Mouse (Mus musculus) embryonic stem cell, embryonic (primary cell): Measurements from ENCODE around the gene Mrpl20.

Experiments used
- CTCF ChIA-PET, 4 experiments: fragments of 300-600 bp in 2 of 4; fragments of 350-600 bp in 2 of 4; sonication (Branson Sonifier 250); formaldehyde crosslinking; loops; one replicate each; lab custom pipeline; 2022; ENCODE audit warnings: inconsistent platforms in 2 of 4; lab: Charles Lee
- POLR2A ChIA-PET, 4 experiments: fragments of 300-600 bp in 2 of 4; fragments of 350-600 bp in 2 of 4; sonication (Branson Sonifier 250); formaldehyde crosslinking; loops; one replicate each; lab custom pipeline; 2022; ENCODE audit warnings: antibody characterized with exemption in 4 of 4, inconsistent platforms in 1 of 4; lab: Charles Lee

Gene Mrpl20

GRCm38 (mm10) chr4:155774971-155775740 is 27.5 kb upstream of the Mrpl20 start:
- ChIA-PET POLR2A (interaction anchor here in 3 of 4 experiments (0.6 to 2.6 kb wide), 29 partner anchors 9 to 448 kb away, joined by 3 to 16 read pairs (median 4); partner anchors contain the start of genes Atad3a (in 2 of the 3), Ankrd65 (in 1 of the 3) and Tmem88b (in 1 of the 3)), CTCF (interaction anchor here in 2 of 4 experiments (0.6 to 3.3 kb wide), 6 partner anchors 9 to 946 kb away, joined by 3 to 13 read pairs (median 5); partner anchors contain the start of gene Atad3a (in 1 of the 2))

- ChIA-PET POLR2A (interaction anchor here in 2 of 4 experiments (0.6 to 2.6 kb wide), 13 partner anchors 8 to 295 kb away, joined by 3 to 16 read pairs (median 4); partner anchors contain the start of genes Ankrd65 (in 1 of the 2), Atad3a (in 1 of the 2) and Tmem88b (in 1 of the 2)), CTCF (interaction anchor here in 1 of 4 experiments (2.5 to 3.3 kb wide), 2 partner anchors 8 to 16 kb away, joined by 13 read pairs; partner anchors contain the start of gene Atad3a)
These were observed 26.8 kb upstream of the Mrpl20 start for GRCm38 (mm10) chr4:155775855-155776254.

- CTCF ChIA-PET, result interaction anchor here in 1 of 4 experiments (0.5 kb wide), 1 partner anchor 255 kb away, joined by 3 read pairs; no protein-coding TSS in a partner anchor
- POLR2A ChIA-PET, result interaction anchor here in 1 of 4 experiments (0.5 to 1.8 kb wide), 5 partner anchors 9 to 417 kb away, joined by 3 to 8 read pairs (median 3); partner anchors contain the start of gene Atad3a
These were observed 25.9 kb upstream of the Mrpl20 start for GRCm38 (mm10) chr4:155776704-155777335.

GRCm38 (mm10) chr4:155777816-155778215 is 24.9 kb upstream of the Mrpl20 start:
- ChIA-PET CTCF (interaction anchor here in 2 of 4 experiments (0.6 to 1.1 kb wide), 2 partner anchors 14 to 48 kb away, joined by 3 read pairs; no protein-coding TSS in a partner anchor), POLR2A (interaction anchor here in 2 of 4 experiments (0.6 to 1.8 kb wide), 4 partner anchors 17 to 723 kb away, joined by 3 to 8 read pairs (median 5); partner anchors contain the start of gene Atad3a (in 1 of the 2))

GRCm38 (mm10) chr4:155779498-155779897 is 23.2 kb upstream of the Mrpl20 start:
- ChIA-PET POLR2A (interaction anchor here in 1 of 4 experiments (0.8 to 1.6 kb wide), 3 partner anchors 14 to 35 kb away, joined by 3 to 5 read pairs (median 4); partner anchors contain the start of gene Atad3a), CTCF (interaction anchor here in 2 of 4 experiments (0.8 to 1.3 kb wide), 3 partner anchors 13 to 58 kb away, joined by 3 to 4 read pairs (median 4); partner anchors contain the start of gene Mrpl20 (in 1 of the 2))

GRCm38 (mm10) chr4:155780895-155781294 is 21.8 kb upstream of the Mrpl20 start:
- CTCF ChIA-PET, result interaction anchor here in 2 of 4 experiments (1.0 to 1.3 kb wide), 2 partner anchors 10 to 11 kb away, joined by 3 to 4 read pairs; no protein-coding TSS in a partner anchor
- POLR2A ChIA-PET, result interaction anchor here in 3 of 4 experiments (0.6 to 2.3 kb wide), 5 partner anchors 11 to 181 kb away, joined by 3 to 9 read pairs (median 3); partner anchors contain the start of genes Atad3a (in 1 of the 3) and C1qtnf12 (in 1 of the 3)

GRCm38 (mm10) chr4:155783486-155784080 is 19.1 kb upstream of the Mrpl20 start:
- CTCF ChIA-PET, result interaction anchor here in 3 of 4 experiments (0.6 to 2.0 kb wide), 11 partner anchors 9 to 683 kb away, joined by 3 to 13 read pairs (median 4); partner anchors contain the start of gene Vwa1 (in 1 of the 3)

GRCm38 (mm10) chr4:155784081-155784701 is 18.5 kb upstream of the Mrpl20 start:
- POLR2A ChIA-PET, result interaction anchor here in 3 of 4 experiments (0.6 to 3.1 kb wide), 29 partner anchors 7 to 188 kb away, joined by 3 to 16 read pairs (median 4); partner anchors contain the start of genes Atad3a (in 2 of the 3), Mrpl20 (in 2 of the 3), Vwa1 (in 2 of the 3) and Aurkaip1 (in 1 of the 3)
- CTCF ChIA-PET, result interaction anchor here in 3 of 4 experiments (0.6 to 2.0 kb wide), 14 partner anchors 9 to 683 kb away, joined by 3 to 13 read pairs (median 4); partner anchors contain the start of gene Vwa1 (in 2 of the 3)

More at GRCm38 (mm10) chr4:155783486-155784080, 19.1 kb upstream of the Mrpl20 start:
- POLR2A ChIA-PET, result interaction anchor here in 3 of 4 experiments (0.6 to 3.1 kb wide), 19 partner anchors 8 to 187 kb away, joined by 3 to 16 read pairs (median 4); partner anchors contain the start of genes Atad3a (in 2 of the 3), Vwa1 (in 2 of the 3), Aurkaip1 (in 1 of the 3) and Dvl1 (in 1 of the 3)

GRCm38 (mm10) chr4:155785246-155785645 is 17.4 kb upstream of the Mrpl20 start:
- POLR2A ChIA-PET, result interaction anchor here in 3 of 4 experiments (0.7 to 3.1 kb wide), 17 partner anchors 9 to 117 kb away, joined by 3 to 16 read pairs (median 4); partner anchors contain the start of genes Vwa1 (in 2 of the 3), Aurkaip1 (in 1 of the 3), Mib2 (in 1 of the 3) and Mrpl20 (in 1 of the 3)
- CTCF ChIA-PET, result interaction anchor here in 2 of 4 experiments (1.0 to 1.2 kb wide), 3 partner anchors 8 to 10 kb away, joined by 3 to 7 read pairs (median 4); partner anchors contain the start of gene Vwa1 (in 1 of the 2)

- POLR2A ChIA-PET, result interaction anchor here in 2 of 4 experiments (1.5 to 3.1 kb wide), 5 partner anchors 8 to 64 kb away, joined by 4 to 15 read pairs (median 6); partner anchors contain the start of genes Mrpl20 (in 1 of the 2) and Vwa1 (in 1 of the 2)
- CTCF ChIA-PET, result interaction anchor here in 2 of 4 experiments (0.6 to 1.1 kb wide), 2 partner anchors 9 to 213 kb away, joined by 3 read pairs; no protein-coding TSS in a partner anchor
These were observed 16.9 kb upstream of the Mrpl20 start, which contains the start of gene Tmem88b for GRCm38 (mm10) chr4:155785819-155786218. Gene Tmem88b (minus strand): TSS chr4:155785874.

GRCm38 (mm10) chr4:155788300-155788699 is 14.4 kb upstream of the Mrpl20 start:
- ChIA-PET CTCF (interaction anchor here in 1 of 4 experiments (0.6 kb wide), 1 partner anchor 17 kb away, joined by 3 read pairs; no protein-coding TSS in a partner anchor), POLR2A (interaction anchor here in 1 of 4 experiments (1.4 kb wide), 1 partner anchor 25 kb away, joined by 3 read pairs; the partner anchor contains the start of gene Ccnl2)

- ChIA-PET POLR2A (interaction anchor here in 1 of 4 experiments (1.4 kb wide), 1 partner anchor 24 kb away, joined by 3 read pairs; the partner anchor contains the start of gene Ccnl2), CTCF (interaction anchor here in 1 of 4 experiments (0.6 kb wide), 1 partner anchor 18 kb away, joined by 3 read pairs; no protein-coding TSS in a partner anchor)
These were observed 13.8 kb upstream of the Mrpl20 start for GRCm38 (mm10) chr4:155788833-155789232.

- POLR2A ChIA-PET, result interaction anchor here in 3 of 4 experiments (0.7 to 1.2 kb wide), 4 partner anchors 10 to 30 kb away, joined by 3 read pairs; partner anchors contain the start of gene Atad3a (in 1 of the 3)
- CTCF ChIA-PET, result no interaction called here
These were observed 12.6 kb upstream of the Mrpl20 start, which contains the start of gene Ankrd65 for GRCm38 (mm10) chr4:155790021-155790489. Gene Ankrd65 (plus strand): TSS chr4:155790439.

- ChIA-PET POLR2A (interaction anchor here in 3 of 4 experiments (0.9 to 2.1 kb wide), 9 partner anchors 7 to 94 kb away, joined by 3 to 10 read pairs (median 4); partner anchors contain the start of genes Atad3a (in 2 of the 3), Mrpl20 (in 1 of the 3) and Vwa1 (in 1 of the 3)), CTCF (interaction anchor here in 1 of 4 experiments (0.7 kb wide), 1 partner anchor 43 kb away, joined by 3 read pairs; no protein-coding TSS in a partner anchor)
These were observed 12.0 kb upstream of the Mrpl20 start for GRCm38 (mm10) chr4:155790650-155791161.
